Comparison of ENCODE assay signal across 9 mouse cellular contexts in the genomic region with DNA sequence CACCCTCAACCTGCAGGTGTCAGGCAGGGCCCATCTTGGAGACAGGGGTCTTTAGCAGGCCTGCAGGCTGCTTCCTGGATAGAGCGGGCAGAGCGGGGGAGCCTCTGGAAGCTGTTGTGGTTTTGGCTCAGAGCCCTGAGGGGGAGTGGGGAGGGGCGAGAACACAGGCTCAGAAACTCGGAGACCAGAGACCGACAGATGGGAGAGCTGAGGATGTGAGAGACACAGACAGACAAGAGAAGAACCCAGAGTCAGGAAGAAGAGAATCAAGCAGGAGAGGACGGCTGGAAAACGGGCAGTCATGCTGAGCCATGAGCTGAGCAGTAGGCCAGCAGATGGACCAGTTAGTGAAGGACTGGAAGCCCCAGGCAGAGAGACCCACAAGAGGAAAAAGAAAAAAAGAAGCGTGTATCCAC. TPM values are rescaled to one million over a fixed set of nuclear protein-coding genes. Genes with fewer than 3 reads are reported as not detected.
DNase-seq lines count a peak whose midpoint lies in the region; ATAC-seq lines count a peak whose summit lies in the region.
"Had no signal": no experiment of that assay in that cellular context is flagged by ENCODE, and none has a peak within 500 bp of the region (broad histone marks: within the 10 kb centered on the region; RNA-seq: fewer than 3 reads in every experiment).

No protein-coding gene starts in this region.

- intact Hi-C loops in left cerebral cortex, postnatal 14 days (cut with DNase I): no loop called here

- no peak for DNase-seq in embryonic facial prominence, embryonic 11.5 days (ENCODE audit: low spot score)
- no peak for DNase-seq in embryonic facial prominence, embryonic 10.5 days (ENCODE audit: low spot score)
- peak; percentile 50 for DNase-seq in 416B (ENCODE audit: low read depth)
- peak; percentile 61 to 70 for DNase-seq in left cerebral cortex, postnatal 14 days (ENCODE audit: low spot score in 2 of 2)
- DNase-seq in spleen, postnatal 36 days (ENCODE audit: low spot score in 2 of 2): no peak
- DNase-seq in ovary, adult 18-20 months (ENCODE audit: low spot score): no peak
- DNase-seq: kidney, adult 9 months had no signal

- H3K9ac ChIP-seq in embryonic facial prominence, embryonic 11.5 days (replicated peaks; ENCODE audit: low read length): no peak overlapping the region
- no peak overlapping the region for H3K9ac ChIP-seq in forebrain, embryonic 13.5 days

- no peak overlapping the region for H3K4me3 ChIP-seq in embryonic facial prominence, embryonic 11.5 days (ENCODE audit: low read depth, low read length)
- H3K4me3 ChIP-seq in embryonic facial prominence, embryonic 10.5 days: no peak overlapping the region
- H3K4me3 ChIP-seq in forebrain, embryonic 13.5 days: no peak overlapping the region

- H3K9me3 ChIP-seq in embryonic facial prominence, embryonic 11.5 days (replicated peaks; ENCODE audit: control insufficient read depth, low read length): no peaks in the 10 kb centered on the region
- H3K9me3 ChIP-seq in embryonic facial prominence, embryonic 10.5 days: no peaks in the 10 kb centered on the region
- H3K9me3 ChIP-seq in forebrain, embryonic 13.5 days (replicated peaks): no peaks in the 10 kb centered on the region

- no peak overlapping the region for H3K4me2 ChIP-seq in embryonic facial prominence, embryonic 11.5 days (ENCODE audit: low read depth, low read length)
- no peak overlapping the region; the same call in 1 of the 2 replicates for H3K4me2 ChIP-seq in forebrain, embryonic 13.5 days

- no peaks in the 10 kb centered on the region for H3K27me3 ChIP-seq in embryonic facial prominence, embryonic 11.5 days (ENCODE audit: control insufficient read depth, insufficient read depth, low read length)
- H3K27me3 ChIP-seq in embryonic facial prominence, embryonic 10.5 days (replicated peaks; ENCODE audit: low read depth, poor library complexity, severe bottlenecking): peaks cover 35% of the 10 kb centered on the region
- H3K27me3 ChIP-seq in forebrain, embryonic 13.5 days: no peaks in the 10 kb centered on the region

- no peaks in the 10 kb centered on the region for H3K36me3 ChIP-seq in embryonic facial prominence, embryonic 11.5 days (replicated peaks; ENCODE audit: control insufficient read depth, insufficient read depth, low read depth, low read length)
- H3K36me3 ChIP-seq in embryonic facial prominence, embryonic 10.5 days (replicated peaks): no peaks in the 10 kb centered on the region
- H3K36me3 ChIP-seq in forebrain, embryonic 13.5 days (ENCODE audit: poor library complexity, severe bottlenecking): no peaks in the 10 kb centered on the region

- no peak; the same call in 1 of the 2 replicates for ATAC-seq in embryonic facial prominence, embryonic 11.5 days (replicated peaks; ENCODE audit: insufficient number of reproducible peaks, low FRiP score, low TSS enrichment, low read depth)
- ATAC-seq in forebrain, embryonic 13.5 days: peak; percentile 65
- no peak for ATAC-seq in megakaryocyte-erythroid progenitor cell, adult 5-6 weeks (replicated peaks; ENCODE audit: low FRiP score, low TSS enrichment, poor library complexity, severe bottlenecking)

- 25% methylated on average over 8 of the region's 8 CpGs for WGBS in embryonic facial prominence, embryonic 11.5 days
- WGBS in embryonic facial prominence, embryonic 10.5 days: 28% methylated on average over 8 of the region's 8 CpGs
- WGBS in forebrain, embryonic 13.5 days: 33% methylated on average over 8 of the region's 8 CpGs

- 0 out of 2 replicates have a peak overlapping the region, but pooled peaks have one; percentile 8 for H3K27ac ChIP-seq in embryonic facial prominence, embryonic 11.5 days (replicated peaks; ENCODE audit: low read depth, low read length)
- H3K27ac ChIP-seq in embryonic facial prominence, embryonic 10.5 days (replicated peaks): no peak overlapping the region
- peak overlapping the region; percentile 92 for H3K27ac ChIP-seq in forebrain, embryonic 13.5 days

- H3K4me1 ChIP-seq in embryonic facial prominence, embryonic 11.5 days (ENCODE audit: control insufficient read depth, insufficient read depth, low read length): no peaks in the 10 kb centered on the region
- 0 out of 2 replicates have a peak, but pooled peaks cover 4% of the 10 kb centered on the region for H3K4me1 ChIP-seq in embryonic facial prominence, embryonic 10.5 days
- peaks cover 52% of the 10 kb centered on the region for H3K4me1 ChIP-seq in forebrain, embryonic 13.5 days

RNA-seq across cellular contexts. Expression of a gene that starts 14.2 kb away (rescaled TPM):
- polyA plus RNA-seq in embryonic facial prominence, embryonic 11.5 days (2014; fragmentation: Nextera tagmentation; extraction: Ambion mirVana): 0.07 and 0.36 TPM in 2 replicates
- 0.36 and 0.38 TPM in 2 replicates for polyA plus RNA-seq in embryonic facial prominence, embryonic 10.5 days (2016; fragmentation: Nextera tagmentation; extraction: Ambion mirVana)
- 1.0 and 1.5 TPM in 2 replicates for polyA plus RNA-seq in forebrain, embryonic 13.5 days (2015; fragmentation: Nextera tagmentation; extraction: Ambion mirVana)
- 1 to 10 TPM; 7.4 to 8.5 TPM for total RNA-seq in left cerebral cortex, postnatal 14 days (2021)
- total RNA-seq in megakaryocyte-erythroid progenitor cell, adult 5-6 weeks (2014; fragmentation: Nextera tagmentation): not detected in 2 replicates
- not detected in 2 replicates for total RNA-seq in megakaryocyte-erythroid progenitor cell, adult 5-6 weeks (2017)

RNA-seq across cellular contexts. Expression of a gene that starts 19.9 kb away (rescaled TPM):
- polyA plus RNA-seq in embryonic facial prominence, embryonic 11.5 days (2014; fragmentation: Nextera tagmentation; extraction: Ambion mirVana): 1.3 and 1.7 TPM in 2 replicates
- polyA plus RNA-seq in embryonic facial prominence, embryonic 10.5 days (2016; fragmentation: Nextera tagmentation; extraction: Ambion mirVana): 1.2 TPM in 2 replicates
- polyA plus RNA-seq in forebrain, embryonic 13.5 days (2015; fragmentation: Nextera tagmentation; extraction: Ambion mirVana): 0.58 and 0.72 TPM in 2 replicates
- total RNA-seq in left cerebral cortex, postnatal 14 days (2021): 1 to 10 TPM; 6.8 to 6.9 TPM
- not detected in 2 replicates for total RNA-seq in megakaryocyte-erythroid progenitor cell, adult 5-6 weeks (2014; fragmentation: Nextera tagmentation)
- not detected in 2 replicates for total RNA-seq in megakaryocyte-erythroid progenitor cell, adult 5-6 weeks (2017)

RNA-seq across cellular contexts. Expression of a gene that starts 30.7 kb away (rescaled TPM):
- polyA plus RNA-seq in embryonic facial prominence, embryonic 11.5 days (2014; fragmentation: Nextera tagmentation; extraction: Ambion mirVana): 71.4 and 75.6 TPM in 2 replicates
- 92.1 and 92.2 TPM in 2 replicates for polyA plus RNA-seq in embryonic facial prominence, embryonic 10.5 days (2016; fragmentation: Nextera tagmentation; extraction: Ambion mirVana)
- polyA plus RNA-seq in forebrain, embryonic 13.5 days (2015; fragmentation: Nextera tagmentation; extraction: Ambion mirVana): 142 TPM in 2 replicates
- total RNA-seq in left cerebral cortex, postnatal 14 days (2021): 10 to 100 TPM; 52.5 to 53.3 TPM
- 56.7 and 75.9 TPM in 2 replicates for total RNA-seq in megakaryocyte-erythroid progenitor cell, adult 5-6 weeks (2014; fragmentation: Nextera tagmentation)
- total RNA-seq in megakaryocyte-erythroid progenitor cell, adult 5-6 weeks (2017): 218 and 242 TPM in 2 replicates

Comparison
In these comparisons a context has a peak if more than half of its experiments do, and no peak if none do; other contexts are left out.
1. DNase-seq: peak in 416B (single experiment) and left cerebral cortex, postnatal 14 days (2 of 2); none in embryonic facial prominence, embryonic 11.5 days (single experiment), embryonic facial prominence, embryonic 10.5 days (single experiment), spleen, postnatal 36 days (0 of 2) and ovary, adult 18-20 months (single experiment).